Mouse (Mus musculus) small intestine, adult 2 months (tissue): ENCODE measurements around the gene Zfp599.

Experiments used
- CTCF ChIP-seq: fragments of 200-500 bp; IDR thresholded peaks from 2 replicates; pipeline ENCODE4 v1.5.1; 2012; ENCODE audit warnings: low read depth, mild to moderate bottlenecking, control low read depth, inconsistent platforms, low read length, moderate library complexity, mixed read lengths; ENCODE audit not compliant: insufficient replicate concordance, insufficient read length; ENCODE audit errors: extremely low read depth
- POLR2A ChIP-seq: fragments of 200-500 bp; IDR thresholded peaks from 2 replicates; pipeline ENCODE4 v1.6.1; 2012; ENCODE audit warnings: low read depth, mild to moderate bottlenecking, control low read depth, inconsistent platforms, low read length, moderate library complexity

- TF ChIP-seq POLR2A, result no peak
- TF ChIP-seq CTCF, result no peak
These were observed 45.1 kb downstream of the Zfp599 start for GRCm38 (mm10) chr9:22214549-22214948.
